Mouse (Mus musculus) G1E-ER4 (cell line): Measurements from ENCODE around the gene Usp53. TPM values are rescaled to one million over a fixed set of nuclear protein-coding genes. Genes with fewer than 3 reads are reported as not detected.

Experiments used
- GATA1 ChIP-seq: IDR thresholded peaks from one replicate; pipeline ENCODE4 v1.8.0; 2012; ENCODE audit warnings: low read length, inconsistent platforms
- polyA plus RNA-seq: library from polyadenylated mRNA; stranded (reverse); fragments of >175 nt; gene quantifications from 2 replicates; pipeline ENCODE4 v1.2.3, GENCODE M21; 2012

The Usp53 gene
- polyA plus RNA-seq, 1 experiment, result 0.35 TPM

DNA sequence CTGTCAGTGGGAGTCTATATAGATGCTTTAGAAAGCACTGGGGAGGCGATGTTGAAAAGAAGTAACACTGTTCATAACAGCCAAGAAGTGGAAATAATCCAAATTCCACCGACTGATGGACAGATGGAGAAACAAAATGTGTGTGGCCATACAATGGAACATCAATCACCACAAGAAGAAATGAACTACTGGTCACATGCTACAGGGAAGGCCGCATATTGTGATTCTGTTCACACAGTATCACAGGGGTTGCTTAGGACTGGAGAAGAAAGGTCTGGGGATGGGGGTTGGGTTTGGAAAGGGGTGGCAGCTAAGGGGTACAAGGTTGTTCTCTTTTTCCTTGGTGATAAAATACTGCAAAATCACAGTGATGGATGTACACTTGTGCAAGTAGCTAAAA lies 9.5 kb downstream of the Usp53 start:
- no peak for TF ChIP-seq GATA1

DNA sequence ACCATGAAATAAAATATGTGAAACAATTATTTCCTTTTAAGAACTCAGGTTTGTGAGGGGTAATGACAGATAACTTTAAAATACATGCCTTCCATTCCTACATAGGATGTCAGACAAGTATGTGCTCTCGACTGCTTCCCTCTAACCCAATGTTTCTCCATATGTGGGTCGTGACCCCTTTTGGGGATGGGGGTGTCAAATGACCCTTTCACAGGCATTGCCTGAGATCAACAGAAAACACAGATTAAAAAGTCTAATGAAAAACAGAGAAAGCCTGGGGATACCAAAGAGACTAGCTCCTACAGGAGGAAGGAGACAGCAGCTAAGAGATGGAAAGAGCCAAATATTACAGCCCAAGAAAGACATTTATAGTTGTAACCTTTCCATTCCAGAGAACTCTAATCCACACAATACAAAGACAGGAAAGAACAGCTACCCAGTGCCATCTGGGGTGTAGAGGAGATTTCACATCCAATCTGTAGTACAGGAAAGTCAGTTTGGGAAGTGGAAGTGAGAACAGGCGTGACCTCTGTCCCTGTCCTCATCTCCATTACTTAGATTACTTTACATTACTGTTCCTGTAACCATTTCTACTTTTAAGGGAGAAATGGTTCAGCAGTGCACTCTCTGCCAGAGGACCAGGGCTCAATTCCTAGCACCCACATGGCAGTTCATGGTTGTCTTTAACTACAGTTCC lies 12.0 kb downstream of the Usp53 start:
- TF ChIP-seq GATA1, result no peak

DNA sequence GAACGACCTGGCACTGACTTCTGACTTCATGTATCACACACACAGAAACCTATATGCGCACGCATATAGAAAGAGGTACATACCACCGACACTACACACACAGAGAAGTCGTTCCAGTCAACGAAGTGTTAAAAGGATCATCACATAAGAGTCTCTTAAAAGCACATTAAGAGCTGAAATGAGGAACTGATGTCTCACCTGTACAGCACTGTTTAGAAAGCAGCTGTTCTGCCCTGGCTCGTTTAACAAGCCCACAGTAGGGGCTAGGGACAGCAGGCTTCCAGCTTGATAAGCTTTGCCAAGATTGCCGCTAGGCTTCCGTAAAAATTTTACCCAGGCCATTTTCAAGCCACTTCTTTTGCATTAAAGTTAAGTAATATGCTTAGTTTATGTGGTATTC lies 15.9 kb downstream of the Usp53 start:
- TF ChIP-seq GATA1, result no peak

DNA sequence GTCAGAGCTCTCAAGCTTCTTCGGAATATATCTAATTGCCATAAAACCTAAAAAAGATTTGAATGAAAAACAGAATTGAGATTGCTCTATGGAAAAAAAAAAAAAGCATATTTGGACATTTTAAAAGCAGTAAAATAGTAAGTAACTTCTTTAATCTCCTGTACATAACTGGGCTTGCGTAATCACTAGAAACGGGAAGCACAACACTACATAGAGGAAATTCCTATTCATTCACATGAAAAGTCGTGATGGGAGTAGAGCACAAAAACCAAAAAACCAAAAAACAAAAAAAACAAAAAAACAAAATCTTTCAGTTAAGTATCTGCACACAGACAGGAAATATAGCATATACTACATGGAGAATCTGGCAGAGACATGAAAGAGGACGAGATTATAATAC lies 20.0 kb downstream of the Usp53 start:
- TF ChIP-seq GATA1, result no peak

DNA sequence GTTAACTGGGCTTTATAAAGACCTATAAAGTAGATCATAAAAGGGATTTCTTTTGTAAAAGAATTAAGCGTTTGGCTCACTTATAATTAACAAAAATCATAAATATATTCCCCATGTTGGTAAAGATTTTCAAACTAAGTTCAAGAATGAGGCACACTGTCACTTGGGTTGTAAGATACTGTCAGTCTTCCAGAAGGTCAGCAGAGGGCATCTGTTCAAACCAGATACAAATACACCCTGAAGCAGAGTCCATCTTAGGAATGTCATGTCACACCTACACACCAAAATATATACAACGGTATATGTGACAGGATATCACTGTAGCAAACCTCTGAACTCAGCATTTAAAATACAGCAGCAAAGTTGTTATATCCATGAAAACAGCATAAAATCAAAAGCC lies 34.2 kb downstream of the Usp53 start:
- no peak for TF ChIP-seq GATA1

DNA sequence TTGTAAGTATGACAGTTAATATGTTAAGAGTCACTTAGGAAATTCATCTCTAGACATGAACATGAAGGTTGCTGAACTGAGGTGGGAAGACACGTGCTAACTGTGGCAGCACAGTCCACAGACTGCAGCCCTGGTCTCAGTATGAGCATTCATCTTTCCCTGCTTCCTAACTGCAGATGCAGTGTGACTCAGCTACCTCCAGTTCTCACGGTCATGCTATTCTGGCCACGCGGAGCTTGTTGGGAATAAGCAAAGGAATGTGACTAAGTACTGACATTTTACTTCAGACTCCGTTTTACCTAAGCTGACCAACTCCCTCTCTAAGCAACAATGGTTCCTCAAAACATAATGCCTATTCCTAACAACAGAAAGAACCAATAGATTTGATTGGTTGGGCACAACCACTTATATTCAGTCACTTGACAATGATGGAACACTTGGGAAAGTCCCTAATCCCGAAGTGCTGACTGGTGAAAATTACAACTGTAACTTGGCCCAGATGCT lies 40.9 kb downstream of the Usp53 start:
- no peak for TF ChIP-seq GATA1

DNA sequence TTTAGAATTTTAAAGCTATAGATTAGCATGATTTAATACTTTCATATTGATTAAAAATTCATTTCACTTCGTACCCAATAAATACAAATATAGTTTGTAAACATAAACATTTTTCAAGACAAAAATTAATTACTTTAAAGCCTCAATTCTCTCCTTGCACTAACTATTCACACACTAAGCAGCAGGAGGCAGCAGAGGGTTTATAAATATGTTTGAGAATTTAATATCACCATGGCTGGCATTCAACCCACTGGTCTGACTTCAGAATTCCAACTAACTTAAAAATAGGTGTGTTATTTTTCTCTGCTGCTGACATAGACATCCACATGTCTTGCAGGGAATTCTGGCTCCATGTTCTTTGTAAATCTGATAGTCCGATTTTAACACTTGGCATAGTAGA lies 45.1 kb downstream of the Usp53 start:
- TF ChIP-seq GATA1, result no peak

DNA sequence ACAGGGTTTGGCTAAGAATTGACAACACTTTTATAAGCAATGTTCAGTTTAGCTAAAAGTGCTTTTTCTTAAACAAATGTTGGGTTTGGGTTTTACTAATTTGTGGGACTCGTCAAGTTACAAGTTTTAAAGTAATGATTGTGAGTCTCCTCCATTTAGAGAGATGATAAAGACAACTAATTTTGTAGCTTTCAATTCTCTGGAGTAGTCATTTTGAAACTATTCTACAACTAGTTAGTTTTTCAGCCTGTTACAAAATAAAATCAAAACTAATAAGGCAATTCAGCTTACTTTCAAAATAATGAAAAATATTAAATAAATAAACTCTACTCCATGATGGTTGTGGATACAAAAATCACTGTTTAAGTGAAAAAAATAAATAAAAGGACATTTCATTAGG lies 51.8 kb downstream of the Usp53 start:
- no peak for TF ChIP-seq GATA1

DNA sequence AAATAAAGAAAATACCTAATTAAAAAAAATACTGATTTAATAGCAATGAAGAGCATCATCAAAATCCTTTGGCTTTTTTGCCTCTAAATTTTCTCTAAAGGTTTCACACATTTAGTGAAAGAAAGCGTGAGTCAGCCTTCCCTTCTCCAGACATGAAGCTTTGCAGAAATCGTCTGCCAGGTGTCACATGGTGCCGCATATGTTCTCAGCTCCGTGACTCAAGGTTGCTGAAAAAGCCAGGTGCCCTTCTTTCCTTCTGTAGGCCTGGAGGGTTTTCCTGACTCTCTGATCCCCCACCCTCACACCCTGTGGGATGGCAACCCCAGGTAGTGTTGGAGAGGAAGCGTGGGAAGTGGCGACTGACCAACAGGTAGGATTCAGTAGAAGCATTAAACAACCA lies 54.6 kb downstream of the Usp53 start:
- no peak for TF ChIP-seq GATA1

DNA sequence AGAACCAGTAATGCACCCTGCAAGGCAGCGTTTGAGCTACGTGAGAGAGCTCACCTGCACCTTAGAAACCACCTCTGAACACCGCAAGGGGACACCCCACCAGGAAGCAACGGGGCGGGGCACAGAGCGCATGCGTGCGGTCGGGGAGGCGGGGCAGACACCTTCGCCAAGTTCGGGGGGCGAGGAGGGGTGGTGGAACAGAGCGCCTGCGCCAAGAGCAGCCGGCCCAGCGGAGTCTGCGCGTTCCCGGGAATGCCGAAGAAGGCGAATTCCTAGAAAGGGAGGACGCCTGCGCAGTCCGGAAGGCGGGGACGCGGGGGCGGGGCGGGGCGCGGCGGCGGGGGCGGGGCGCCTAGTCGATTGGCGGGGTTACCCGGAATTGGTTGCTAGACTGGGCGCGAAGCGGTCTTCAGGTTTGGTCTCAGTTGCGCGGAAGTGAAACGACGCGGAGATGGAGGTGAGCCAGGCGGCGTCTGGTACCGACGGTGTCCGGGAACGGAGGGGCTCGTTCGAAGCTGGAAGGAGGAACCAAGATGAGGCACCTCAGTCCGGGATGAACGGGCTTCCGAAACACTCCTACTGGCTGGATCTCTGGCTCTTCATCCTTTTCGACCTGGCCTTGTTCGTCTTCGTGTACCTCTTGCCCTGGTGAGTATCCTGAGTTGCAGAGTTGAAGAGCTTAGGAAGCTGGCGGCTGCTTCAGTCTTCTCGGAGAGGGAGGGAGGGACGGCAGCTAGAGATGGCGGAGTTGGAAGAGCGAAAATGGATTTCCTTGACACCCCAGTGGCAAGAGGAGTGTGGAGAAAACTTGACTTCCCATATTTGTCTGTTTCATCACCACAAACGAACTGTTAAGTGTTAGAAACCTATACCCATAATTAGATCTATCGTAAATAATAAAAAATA lies 60.0 kb downstream of the Usp53 start, which contains the start of gene 1810037I17Rik:
Gene 1810037I17Rik (plus strand): TSS at position 195 of the 906 bp plus-strand sequence.
- no peak for TF ChIP-seq GATA1

DNA sequence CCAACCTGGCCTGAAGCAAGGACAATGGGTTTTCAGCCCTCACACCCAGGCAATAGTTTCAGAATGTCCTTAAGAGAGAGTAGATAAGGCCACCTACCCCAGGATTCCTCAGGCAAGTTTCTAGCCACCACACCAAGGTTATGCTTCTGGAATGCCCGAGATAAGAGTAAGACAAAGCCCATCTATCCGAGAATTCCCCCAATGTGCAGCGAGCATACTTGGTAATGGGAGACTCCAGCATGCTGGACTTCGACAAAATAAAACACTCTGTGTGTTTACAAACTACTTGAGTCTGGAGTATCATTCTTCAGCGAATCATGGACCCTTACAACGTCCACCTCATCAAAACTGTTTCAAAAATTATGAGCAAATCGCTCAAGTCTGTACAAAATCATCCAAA lies 61.2 kb downstream of the Usp53 start:
- TF ChIP-seq GATA1, result no peak

DNA sequence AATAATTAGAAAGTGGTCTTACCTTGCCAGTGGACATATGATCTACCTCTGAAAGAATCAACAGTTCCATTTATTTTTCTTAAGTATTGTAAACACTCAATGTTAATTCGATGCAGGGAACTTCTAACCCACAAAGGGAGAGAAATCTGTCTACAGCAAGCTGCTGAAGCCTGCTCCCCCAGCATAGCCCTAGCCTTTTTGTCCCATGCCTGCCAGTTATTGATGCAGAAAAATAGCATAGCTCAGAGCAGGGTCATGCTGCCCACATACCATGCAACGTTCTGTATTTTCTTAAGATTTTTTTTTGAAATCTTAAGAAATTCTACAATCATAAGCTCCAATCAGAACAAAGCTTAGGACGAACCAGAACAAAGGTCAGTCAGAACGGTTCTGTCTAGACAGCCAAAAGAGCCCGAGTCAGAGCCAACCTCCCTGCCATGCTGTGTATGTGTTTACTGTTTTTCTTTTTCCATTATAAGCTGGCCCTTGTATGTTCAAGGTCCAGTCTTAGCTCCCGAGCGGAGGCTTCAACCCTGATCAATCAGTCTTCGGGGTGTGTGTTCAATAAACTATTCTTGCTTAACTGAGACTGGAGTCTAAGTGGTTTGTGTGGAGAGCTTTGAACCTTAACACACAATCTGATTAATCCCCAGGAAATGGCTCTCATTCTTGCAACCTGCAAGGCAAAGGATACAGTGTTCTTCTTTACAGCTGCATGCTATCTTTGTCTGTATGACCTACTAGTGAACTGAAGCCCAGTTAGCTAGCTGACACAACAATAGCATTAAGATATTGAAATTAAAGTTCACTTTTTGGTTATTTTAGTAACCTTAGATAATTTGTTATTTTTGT lies 62.4 kb downstream of the Usp53 start:
- no peak for TF ChIP-seq GATA1

DNA sequence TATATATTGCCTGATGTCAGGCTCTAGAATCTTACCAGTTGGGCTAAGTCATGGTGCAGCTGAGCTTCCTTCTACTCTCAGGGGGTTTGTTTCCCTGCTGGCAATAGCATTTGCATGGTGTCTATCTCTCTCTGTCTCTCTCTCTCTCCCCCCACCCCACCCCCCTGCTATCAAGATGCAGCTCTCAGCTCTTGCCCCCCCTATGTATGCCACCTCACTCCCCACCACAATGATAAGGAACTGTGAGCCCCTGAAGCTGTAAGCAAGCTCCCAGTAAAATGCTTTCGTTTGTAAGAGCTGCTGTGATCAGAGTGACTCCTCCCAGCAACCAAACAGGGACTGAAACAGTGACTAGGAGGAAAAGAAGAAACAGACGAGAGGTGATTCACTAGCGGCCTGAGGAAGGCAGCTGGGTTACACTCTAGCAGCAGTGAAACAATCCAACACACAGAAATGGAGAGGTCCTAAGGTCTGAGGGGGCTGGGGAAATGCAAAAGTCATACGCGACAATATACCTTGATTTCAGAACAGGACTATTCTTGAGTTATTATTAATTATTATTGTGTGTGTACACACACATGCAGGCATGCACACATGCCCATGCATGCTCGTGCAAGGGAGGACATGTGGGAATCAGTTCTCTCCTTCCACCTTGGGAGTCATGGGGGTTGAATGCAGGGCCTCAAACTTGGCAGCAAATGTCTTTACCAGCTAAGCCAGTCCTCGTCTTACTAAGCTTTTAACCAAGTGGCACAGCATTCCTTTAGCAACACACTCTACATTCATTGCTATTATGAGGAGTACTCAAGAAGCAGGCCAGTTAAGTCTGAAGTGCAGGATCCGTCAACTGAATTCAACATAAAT lies 63.5 kb downstream of the Usp53 start:
- TF ChIP-seq GATA1, result no peak

DNA sequence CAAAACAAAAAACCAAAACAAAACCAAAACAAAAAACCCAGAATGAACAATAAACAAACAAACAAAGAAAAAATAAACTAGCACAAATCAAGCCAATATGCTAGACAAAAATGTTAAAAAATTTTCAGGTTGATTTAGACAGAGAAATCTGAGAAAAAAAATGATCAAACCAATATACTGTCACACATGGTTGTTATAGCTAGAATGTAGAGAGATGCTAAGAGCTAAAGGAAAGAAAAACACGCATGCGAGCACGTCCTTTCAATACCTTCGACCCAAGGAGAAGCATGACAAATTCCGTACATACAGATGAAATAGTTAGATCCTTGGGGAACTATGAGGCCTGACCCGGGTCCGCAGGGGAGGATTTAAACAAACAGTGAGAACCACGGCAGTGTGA lies 65.0 kb downstream of the Usp53 start, which contains the start of gene Gm10959:
Gene Gm10959 (minus strand): TSS at position 101 of the 400 bp plus-strand sequence.
- no peak for TF ChIP-seq GATA1

DNA sequence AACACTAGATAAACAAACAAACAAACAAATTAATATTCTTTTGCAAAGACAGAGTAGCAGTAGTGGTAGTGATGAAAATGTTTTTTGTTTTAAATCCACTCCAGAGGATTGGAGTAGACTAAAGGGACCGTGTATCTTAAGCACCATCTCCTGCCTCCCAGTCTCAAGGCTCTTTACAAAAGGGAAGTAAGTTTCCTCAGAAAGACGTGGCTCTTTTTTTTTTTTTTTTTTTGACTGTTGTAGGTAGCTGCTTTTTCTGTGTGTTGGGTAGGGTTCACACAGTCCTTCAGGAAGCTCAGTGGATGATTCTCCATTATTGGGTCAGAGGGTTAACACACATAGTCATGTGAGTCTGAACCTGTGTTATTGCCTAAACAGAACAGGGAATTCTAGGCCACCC lies 65.6 kb downstream of the Usp53 start:
- TF ChIP-seq GATA1, result no peak
